Mouse (Mus musculus) kidney, adult 2 months (tissue): ENCODE measurements around the gene Magi1.

ENCODE experiments used
- CTCF ChIP-seq: fragments of 200-500 bp; conservative IDR thresholded peaks from 2 replicates; pipeline ENCODE4 v1.5.1; 2011; ENCODE audit warnings: low read depth, mild to moderate bottlenecking, control low read depth, low read length, moderate library complexity, mixed read lengths; ENCODE audit not compliant: insufficient read depth, insufficient read length
- POLR2A ChIP-seq: fragments of 200-500 bp; IDR thresholded peaks from one replicate; pipeline ENCODE4 v1.6.1; 2011; ENCODE audit warnings: low read depth, low read length, control low read depth

DNA sequence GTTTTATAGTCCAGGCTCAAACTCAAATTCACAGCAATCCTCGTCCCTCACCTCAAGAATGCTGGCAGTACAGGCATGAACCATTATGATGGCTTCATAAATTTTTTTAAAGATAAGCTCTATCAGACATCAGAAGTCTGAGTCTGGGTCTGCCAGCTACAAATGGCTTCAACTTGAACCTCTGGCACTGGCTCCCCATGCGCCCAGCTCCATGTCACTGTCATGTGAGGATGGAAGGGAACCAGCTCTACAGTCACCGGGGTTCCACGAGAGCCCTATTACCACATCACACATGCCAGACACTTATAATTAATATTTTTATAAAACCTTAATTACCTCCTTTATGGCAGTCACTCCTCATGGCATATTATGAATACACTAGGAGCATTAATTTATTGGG is 51.9 kb downstream of the Magi1 start:
- TF ChIP-seq CTCF (no peak), POLR2A (no peak)
